Mouse (Mus musculus): ENCODE measurements around the gene Stk32b. TPM values are rescaled to one million over a fixed set of nuclear protein-coding genes. Genes with fewer than 3 reads are reported as not detected.

Stk32b gene
- polyA plus RNA-seq, 1 experiment, result not detected

DNA sequence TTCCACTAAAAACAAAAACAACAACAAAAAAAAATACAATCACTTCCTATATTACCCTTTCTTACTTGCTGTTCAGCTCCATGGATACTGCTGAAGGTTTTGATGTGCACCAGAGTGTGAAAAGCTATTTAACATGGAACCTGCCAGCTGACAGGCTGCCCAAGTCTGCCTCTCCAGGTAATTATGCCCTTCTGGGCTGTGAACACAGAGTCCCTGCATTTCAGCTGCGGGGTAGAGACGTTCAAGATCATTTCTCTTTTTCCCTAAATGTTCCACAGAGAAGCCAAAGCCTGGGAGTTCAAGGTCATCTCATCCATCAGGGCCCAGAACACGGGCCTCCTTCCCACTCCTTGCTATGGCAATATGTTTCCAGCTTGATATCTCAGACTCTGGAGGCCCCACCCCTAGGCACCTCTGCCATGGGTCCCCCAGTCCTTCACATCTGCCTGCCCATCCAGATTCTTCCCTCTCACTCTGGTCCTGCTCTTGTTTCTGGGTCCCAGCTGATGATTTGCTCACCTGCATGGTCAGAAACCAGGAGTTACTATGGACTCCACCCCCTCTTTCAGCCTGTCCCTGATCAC lies 244.9 kb downstream of the Stk32b start:
- Histone ChIP-seq H3K36me3 (ENCODE audit: control insufficient read depth, insufficient read depth) (no peaks in the 10 kb centered on the region), H3K27me3 (ENCODE audit: control insufficient read depth, insufficient read depth, insufficient read length) (peaks cover 3% of the 10 kb centered on the region), H3K79me2 (ENCODE audit: control insufficient read depth, insufficient read depth) (no peaks in the 10 kb centered on the region), H3ac (ENCODE audit: control insufficient read depth, insufficient read length) (no peak overlapping the region), H3K4me3 (no peak overlapping the region), H3K4me2 (ENCODE audit: low read depth) (no peak overlapping the region)
- TF ChIP-seq TCF3 (IDR thresholded peaks at IDR 0.05; ENCODE audit: insufficient read length, low read depth) (no peak), MAX (IDR thresholded peaks at IDR 0.05; ENCODE audit: low read depth) (no peak), REST (IDR thresholded peaks at IDR 0.05; ENCODE audit: insufficient read depth, insufficient read length) (no peak), POLR2AphosphoS2 (IDR thresholded peaks at IDR 0.05; ENCODE audit: insufficient read length, low read depth) (no peak), MYOD1 (IDR thresholded peaks at IDR 0.05; ENCODE audit: control insufficient read depth in 1 of 3, insufficient read length in 2 of 3, low read depth in 2 of 3) (no peak), CEBPB (IDR thresholded peaks at IDR 0.05; ENCODE audit: insufficient read depth, poor library complexity, severe bottlenecking) (no peak), USF1 (IDR thresholded peaks at IDR 0.05; ENCODE audit: low read depth) (no peak), E2F4 (IDR thresholded peaks at IDR 0.05; ENCODE audit: insufficient read depth) (no peak), MYOG (IDR thresholded peaks at IDR 0.05; ENCODE audit: control insufficient read depth in 1 of 3, insufficient read depth in 1 of 3, insufficient read length in 2 of 3, low read depth in 2 of 3) (no peak), POLR2A (IDR thresholded peaks at IDR 0.05; ENCODE audit: insufficient read length, low read depth) (no peak), SRF (IDR thresholded peaks at IDR 0.05; ENCODE audit: control insufficient read depth, insufficient read length, low read depth) (no peak), TCF12 (IDR thresholded peaks at IDR 0.05; ENCODE audit: insufficient read depth, poor library complexity, severe bottlenecking) (no peak)

DNA sequence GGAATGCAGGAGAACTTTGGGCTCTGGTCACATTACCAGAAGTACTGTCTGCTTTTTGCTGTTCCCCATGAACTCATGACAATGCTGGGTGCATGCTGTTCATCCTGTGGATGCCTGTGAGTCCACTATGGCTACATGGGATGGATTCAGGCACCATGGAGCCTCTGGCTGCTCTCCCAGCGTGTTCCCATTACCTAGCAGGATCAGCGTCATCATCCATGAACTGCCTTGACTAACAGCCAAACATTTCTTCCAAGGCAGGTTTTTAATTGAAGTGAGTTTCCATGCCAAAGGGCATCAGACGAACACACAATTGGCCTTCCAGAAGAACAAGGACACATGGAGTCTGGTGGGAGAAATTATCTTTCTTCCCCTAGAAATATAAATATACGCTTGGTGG lies 245.4 kb downstream of the Stk32b start:
- Histone ChIP-seq H3K79me2 (ENCODE audit: control insufficient read depth, insufficient read depth) (no peaks in the 10 kb centered on the region), H3K4me3 (no peak overlapping the region), H3K27me3 (ENCODE audit: control insufficient read depth, insufficient read depth, insufficient read length) (peaks cover 3% of the 10 kb centered on the region), H3K36me3 (ENCODE audit: control insufficient read depth, insufficient read depth) (no peaks in the 10 kb centered on the region), H3K4me2 (ENCODE audit: low read depth) (no peak overlapping the region), H3ac (ENCODE audit: control insufficient read depth, insufficient read length) (no peak overlapping the region)
- TF ChIP-seq POLR2A (IDR thresholded peaks at IDR 0.05; ENCODE audit: insufficient read length, low read depth), result no peak
- TF ChIP-seq E2F4 (IDR thresholded peaks at IDR 0.05; ENCODE audit: insufficient read depth), result no peak
- TF ChIP-seq MYOG (IDR thresholded peaks at IDR 0.05; ENCODE audit: control insufficient read depth in 1 of 3, insufficient read depth in 1 of 3, insufficient read length in 2 of 3, low read depth in 2 of 3), result no peak
- no peak for TF ChIP-seq POLR2AphosphoS2 (IDR thresholded peaks at IDR 0.05; ENCODE audit: insufficient read length, low read depth)
- TF ChIP-seq TCF3 (IDR thresholded peaks at IDR 0.05; ENCODE audit: insufficient read length, low read depth), result no peak
- no peak for TF ChIP-seq TCF12 (IDR thresholded peaks at IDR 0.05; ENCODE audit: insufficient read depth, poor library complexity, severe bottlenecking)
- TF ChIP-seq CEBPB (IDR thresholded peaks at IDR 0.05; ENCODE audit: insufficient read depth, poor library complexity, severe bottlenecking), result no peak
- no peak for TF ChIP-seq MYOD1 (IDR thresholded peaks at IDR 0.05; ENCODE audit: control insufficient read depth in 1 of 3, insufficient read length in 2 of 3, low read depth in 2 of 3)
- TF ChIP-seq REST (IDR thresholded peaks at IDR 0.05; ENCODE audit: insufficient read depth, insufficient read length), result no peak
- no peak for TF ChIP-seq MAX (IDR thresholded peaks at IDR 0.05; ENCODE audit: low read depth)
- TF ChIP-seq SRF (IDR thresholded peaks at IDR 0.05; ENCODE audit: control insufficient read depth, insufficient read length, low read depth), result no peak
- no peak for TF ChIP-seq USF1 (IDR thresholded peaks at IDR 0.05; ENCODE audit: low read depth)

DNA sequence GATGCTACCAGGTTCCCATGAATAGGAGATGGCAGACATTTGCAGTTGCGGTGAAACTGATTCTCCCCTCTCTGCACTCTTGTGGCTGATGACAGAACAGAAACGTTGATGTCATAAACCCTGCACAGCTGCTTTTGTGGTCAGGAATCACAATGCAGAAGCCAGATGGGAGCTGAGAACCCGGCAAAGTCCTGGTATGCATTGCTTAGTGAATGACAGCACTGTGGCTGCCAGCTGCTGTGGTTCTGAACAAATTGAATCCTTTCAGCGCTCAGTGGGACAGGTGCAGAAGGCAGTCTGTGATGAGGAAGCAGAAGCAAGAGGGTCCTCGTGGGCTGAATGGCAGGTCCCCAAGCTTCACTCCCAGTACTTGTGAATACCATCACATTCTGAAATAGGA lies 247.9 kb downstream of the Stk32b start:
- peaks cover 3% of the 10 kb centered on the region for H3K27me3 ChIP-seq (ENCODE audit: control insufficient read depth, insufficient read depth, insufficient read length)
- H3ac ChIP-seq (ENCODE audit: control insufficient read depth, insufficient read length), result no peak overlapping the region
- H3K79me2 ChIP-seq (ENCODE audit: control insufficient read depth, insufficient read depth), result no peaks in the 10 kb centered on the region
- no peak overlapping the region for H3K4me2 ChIP-seq (ENCODE audit: low read depth)
- no peaks in the 10 kb centered on the region for H3K36me3 ChIP-seq (ENCODE audit: control insufficient read depth, insufficient read depth)
- no peak for TF ChIP-seq REST (IDR thresholded peaks at IDR 0.05; ENCODE audit: insufficient read depth, insufficient read length)
- TF ChIP-seq MAX (IDR thresholded peaks at IDR 0.05; ENCODE audit: low read depth), result no peak
- TF ChIP-seq SRF (IDR thresholded peaks at IDR 0.05; ENCODE audit: control insufficient read depth, insufficient read length, low read depth), result no peak
- peak in 2 of 3 experiments; percentile 91 for TF ChIP-seq MYOD1 (IDR thresholded peaks at IDR 0.05; ENCODE audit: control insufficient read depth in 1 of 3, insufficient read length in 2 of 3, low read depth in 2 of 3)
- TF ChIP-seq TCF3 (IDR thresholded peaks at IDR 0.05; ENCODE audit: insufficient read length, low read depth), result peak; percentile 88
- peak; percentile 65 to 93 (median 75) for TF ChIP-seq MYOG (IDR thresholded peaks at IDR 0.05; ENCODE audit: control insufficient read depth in 1 of 3, insufficient read depth in 1 of 3, insufficient read length in 2 of 3, low read depth in 2 of 3)
- no peak for TF ChIP-seq E2F4 (IDR thresholded peaks at IDR 0.05; ENCODE audit: insufficient read depth)
- TF ChIP-seq POLR2A (IDR thresholded peaks at IDR 0.05; ENCODE audit: insufficient read length, low read depth), result no peak
- no peak for TF ChIP-seq POLR2AphosphoS2 (IDR thresholded peaks at IDR 0.05; ENCODE audit: insufficient read length, low read depth)
- peak; percentile 39; the same call in 1 of the 2 replicates for TF ChIP-seq CEBPB (IDR thresholded peaks at IDR 0.05; ENCODE audit: insufficient read depth, poor library complexity, severe bottlenecking)
- TF ChIP-seq TCF12 (IDR thresholded peaks at IDR 0.05; ENCODE audit: insufficient read depth, poor library complexity, severe bottlenecking), result peak; percentile 88
- TF ChIP-seq USF1 (IDR thresholded peaks at IDR 0.05; ENCODE audit: low read depth), result no peak
- no peak overlapping the region for H3K4me3 ChIP-seq

DNA sequence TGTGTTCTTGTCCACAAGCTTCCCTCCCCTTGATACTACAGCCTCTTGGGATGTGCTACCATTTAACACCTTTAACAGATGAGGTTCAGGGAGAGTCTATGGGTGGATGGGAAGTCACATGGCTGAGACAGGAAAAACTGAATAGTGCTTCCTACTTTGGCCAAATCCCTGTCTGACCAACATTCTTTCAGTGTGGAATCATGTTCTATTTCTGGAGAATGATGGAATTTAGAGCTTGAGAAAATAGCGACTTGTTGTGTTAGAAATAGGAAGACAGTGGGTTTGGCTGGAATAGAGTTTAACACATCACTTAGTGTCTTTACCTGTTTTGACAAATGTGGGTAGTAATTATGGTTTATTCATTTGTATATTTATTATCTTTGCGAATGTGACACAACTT lies 249.3 kb downstream of the Stk32b start:
- Histone ChIP-seq H3ac (ENCODE audit: control insufficient read depth, insufficient read length) (no peak overlapping the region), H3K27me3 (ENCODE audit: control insufficient read depth, insufficient read depth, insufficient read length) (peaks cover 3% of the 10 kb centered on the region), H3K79me2 (ENCODE audit: control insufficient read depth, insufficient read depth) (no peaks in the 10 kb centered on the region), H3K36me3 (ENCODE audit: control insufficient read depth, insufficient read depth) (no peaks in the 10 kb centered on the region), H3K4me2 (ENCODE audit: low read depth) (no peak overlapping the region), H3K4me3 (no peak overlapping the region)
- no peak for TF ChIP-seq MYOD1 (IDR thresholded peaks at IDR 0.05; ENCODE audit: control insufficient read depth in 1 of 3, insufficient read length in 2 of 3, low read depth in 2 of 3)
- peak; percentile 46 for TF ChIP-seq USF1 (IDR thresholded peaks at IDR 0.05; ENCODE audit: low read depth)

DNA sequence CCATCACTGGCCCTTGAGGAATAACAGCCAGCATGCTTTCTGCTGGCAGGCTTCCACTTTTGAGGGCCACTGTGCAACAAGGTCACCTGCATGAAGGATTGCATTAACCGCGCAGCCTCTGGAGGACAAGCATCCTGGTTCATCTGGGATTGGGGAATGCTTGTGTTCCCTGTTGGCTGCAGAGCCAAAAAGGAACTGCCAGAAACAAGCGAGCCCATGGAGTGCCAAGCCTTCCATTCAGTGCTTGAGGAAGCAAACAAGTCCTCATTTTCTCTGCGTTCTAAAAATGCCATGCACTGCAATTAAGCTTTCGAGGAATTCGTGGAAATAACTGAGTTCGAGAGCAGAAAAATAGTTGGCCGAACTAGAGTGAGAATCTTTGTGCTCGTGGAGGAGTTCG lies 251.5 kb downstream of the Stk32b start:
- TF ChIP-seq MAX (IDR thresholded peaks at IDR 0.05; ENCODE audit: low read depth) (no peak), SRF (IDR thresholded peaks at IDR 0.05; ENCODE audit: control insufficient read depth, insufficient read length, low read depth) (no peak), CEBPB (IDR thresholded peaks at IDR 0.05; ENCODE audit: insufficient read depth, poor library complexity, severe bottlenecking) (no peak), MYOD1 (IDR thresholded peaks at IDR 0.05; ENCODE audit: control insufficient read depth in 1 of 3, insufficient read length in 2 of 3, low read depth in 2 of 3) (no peak), USF1 (IDR thresholded peaks at IDR 0.05; ENCODE audit: low read depth) (no peak), REST (IDR thresholded peaks at IDR 0.05; ENCODE audit: insufficient read depth, insufficient read length) (no peak), MYOG (IDR thresholded peaks at IDR 0.05; ENCODE audit: control insufficient read depth in 1 of 3, insufficient read depth in 1 of 3, insufficient read length in 2 of 3, low read depth in 2 of 3) (no peak), TCF3 (IDR thresholded peaks at IDR 0.05; ENCODE audit: insufficient read length, low read depth) (no peak), TCF12 (IDR thresholded peaks at IDR 0.05; ENCODE audit: insufficient read depth, poor library complexity, severe bottlenecking) (no peak), POLR2A (IDR thresholded peaks at IDR 0.05; ENCODE audit: insufficient read length, low read depth) (no peak), POLR2AphosphoS2 (IDR thresholded peaks at IDR 0.05; ENCODE audit: insufficient read length, low read depth) (no peak), E2F4 (IDR thresholded peaks at IDR 0.05; ENCODE audit: insufficient read depth) (no peak)
- no peak overlapping the region for H3K4me2 ChIP-seq (ENCODE audit: low read depth)

More for the DNA sequence above, 251.5 kb downstream of the Stk32b start:
- Histone ChIP-seq H3K4me3 (no peak overlapping the region), H3K36me3 (ENCODE audit: control insufficient read depth, insufficient read depth) (no peaks in the 10 kb centered on the region), H3ac (ENCODE audit: control insufficient read depth, insufficient read length) (no peak overlapping the region), H3K27me3 (ENCODE audit: control insufficient read depth, insufficient read depth, insufficient read length) (no peaks in the 10 kb centered on the region), H3K79me2 (ENCODE audit: control insufficient read depth, insufficient read depth) (no peaks in the 10 kb centered on the region)

Measured in myocyte (in vitro differentiated cells).